Mouse (Mus musculus) kidney, adult 11 months (tissue): Measurements from ENCODE around the gene Dscaml1.
A peak's percentile ranks its signal among the peaks of the same experiment; 100 is the strongest.

Source experiments
- DNase-seq: peaks from one replicate; pipeline ENCODE4 v3.0.0; 2022

The Dscaml1 gene

DNA sequence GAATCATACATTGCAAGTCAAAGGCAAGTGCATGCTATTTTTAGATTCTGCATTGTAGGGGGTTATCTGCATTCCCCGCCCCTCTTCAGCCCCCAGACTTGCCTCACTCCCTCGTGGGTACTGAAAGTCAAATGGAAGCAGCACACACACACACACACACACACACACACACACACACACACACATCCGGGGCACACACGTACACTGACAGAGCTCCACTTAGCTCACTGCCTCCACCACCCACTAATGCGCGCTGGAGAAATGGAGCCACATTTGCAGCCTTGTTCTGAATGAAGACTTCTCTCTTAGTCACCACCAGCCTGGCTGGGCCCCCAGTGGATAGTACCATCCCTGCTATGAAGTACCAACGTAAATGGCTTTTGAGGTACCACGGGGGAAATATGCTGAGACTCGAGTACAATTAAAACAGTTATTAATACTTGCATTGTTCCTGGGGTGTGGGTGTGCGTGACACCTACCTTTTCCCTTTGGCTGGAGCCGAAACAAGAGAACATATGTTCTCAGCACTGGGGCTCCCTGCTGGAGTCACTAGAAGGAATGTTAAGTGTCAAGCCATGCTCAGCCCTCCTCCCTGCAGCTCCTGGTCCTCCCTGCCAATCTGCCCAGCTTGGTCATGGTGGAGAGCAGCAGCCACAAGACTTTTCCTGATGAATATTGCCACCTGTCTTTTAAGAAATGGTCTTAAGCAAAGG is 91.7 kb downstream of the Dscaml1 start:
- DNase-seq, result no peak

DNA sequence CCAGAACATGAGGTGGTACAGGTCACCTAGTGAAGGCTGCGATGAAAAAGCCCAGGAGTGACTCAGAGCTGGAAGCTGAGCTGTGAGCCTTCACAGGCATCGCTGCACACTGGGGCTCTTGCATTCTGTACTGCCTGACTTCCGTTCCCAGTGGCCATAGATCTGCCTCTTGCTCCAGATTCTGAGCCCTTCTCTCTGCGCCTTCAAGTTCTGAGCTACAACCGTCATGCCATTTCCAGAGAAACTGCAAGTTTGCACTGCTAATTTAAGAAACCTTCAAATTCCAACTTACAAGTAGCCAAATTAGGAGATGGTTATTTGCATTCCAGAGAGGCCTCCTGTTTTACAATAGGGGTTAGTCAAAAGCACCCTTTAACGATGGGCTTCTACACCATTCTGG is 93.4 kb downstream of the Dscaml1 start:
- DNase-seq, result no peak

DNA sequence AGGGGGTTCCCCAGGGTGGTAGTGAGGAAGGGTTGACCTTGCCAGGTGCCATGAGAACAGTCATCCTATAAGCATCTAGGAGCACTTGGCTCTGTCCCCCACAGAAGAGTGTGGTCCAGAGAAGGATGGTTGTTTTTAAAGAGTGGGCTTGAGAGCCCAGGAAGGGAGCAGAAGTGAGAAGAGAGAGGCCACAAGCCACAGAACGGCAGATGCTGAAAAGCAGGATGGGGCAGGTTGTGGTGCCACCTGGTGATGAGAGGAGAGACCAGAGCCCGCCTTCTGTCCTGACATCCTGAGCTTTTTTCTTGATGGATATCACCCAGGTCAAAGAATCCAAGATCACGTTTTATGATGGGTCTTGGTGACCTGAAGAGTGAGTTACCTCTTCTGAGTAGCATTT is 96.4 kb downstream of the Dscaml1 start:
- no peak for DNase-seq

DNA sequence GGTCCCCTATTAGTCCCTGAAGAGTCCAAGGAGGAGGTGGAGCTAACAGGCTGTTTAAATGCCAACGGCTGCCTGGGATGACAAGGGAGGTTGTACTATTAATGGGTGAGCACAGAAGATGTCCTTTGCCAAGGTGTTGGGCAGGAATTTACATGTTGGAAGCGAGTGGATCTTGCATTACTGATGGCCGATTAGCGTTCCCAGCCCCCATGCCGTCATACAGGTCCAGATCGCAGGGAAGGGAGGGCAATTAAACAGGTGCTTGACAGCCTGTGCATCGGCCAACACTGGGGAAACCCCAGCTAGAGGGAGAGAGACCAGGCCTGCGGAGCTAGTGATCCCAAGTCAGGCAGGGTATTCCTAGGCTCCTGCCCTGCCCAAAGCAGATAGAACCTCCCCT is 98.1 kb downstream of the Dscaml1 start:
- DNase-seq, result no peak

DNA sequence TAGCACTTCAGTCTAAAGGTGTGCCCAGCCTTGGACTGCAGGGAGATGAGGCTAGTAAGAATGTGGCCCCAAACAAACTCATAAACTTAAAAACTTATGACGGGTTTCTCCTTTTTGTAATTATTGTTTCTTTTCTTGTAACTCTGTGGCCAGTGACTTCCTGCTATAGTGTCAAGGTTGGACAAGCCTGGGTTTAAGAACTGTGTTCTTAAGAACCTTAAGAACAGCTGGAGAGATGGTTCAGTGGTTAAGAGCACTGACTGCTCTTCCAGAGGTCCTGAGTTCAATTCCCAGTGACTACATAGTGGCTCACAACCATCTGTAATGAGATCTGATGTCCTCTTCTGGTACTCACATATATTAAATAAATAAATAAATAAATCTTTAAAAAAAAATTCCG is 106.8 kb downstream of the Dscaml1 start:
- no peak for DNase-seq

DNA sequence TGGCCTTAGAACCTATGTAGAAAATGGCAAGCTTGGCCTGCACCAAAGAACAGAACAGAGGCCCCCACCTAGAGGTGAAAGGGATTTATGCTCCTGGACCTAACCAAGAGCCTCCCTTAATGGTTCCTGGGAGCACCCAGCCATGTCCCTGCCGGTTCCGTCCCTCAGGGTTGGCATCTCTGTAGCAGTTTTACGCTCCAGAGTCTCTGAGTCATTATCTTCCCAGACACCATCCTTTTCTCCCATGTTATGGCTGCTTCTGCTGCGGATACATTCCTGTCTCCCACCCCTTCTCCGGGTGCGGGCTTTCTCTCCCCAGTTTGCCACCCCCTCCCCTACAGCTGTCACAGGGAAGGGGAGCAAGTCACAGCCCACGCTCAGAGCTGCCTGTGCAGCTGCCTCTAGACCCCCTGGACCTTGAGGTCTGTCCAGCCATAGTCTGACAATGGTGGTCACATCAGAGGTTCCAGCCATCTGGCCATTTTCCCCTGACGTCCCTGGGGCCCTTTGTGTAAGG is 108.1 kb downstream of the Dscaml1 start:
- DNase-seq, result no peak

DNA sequence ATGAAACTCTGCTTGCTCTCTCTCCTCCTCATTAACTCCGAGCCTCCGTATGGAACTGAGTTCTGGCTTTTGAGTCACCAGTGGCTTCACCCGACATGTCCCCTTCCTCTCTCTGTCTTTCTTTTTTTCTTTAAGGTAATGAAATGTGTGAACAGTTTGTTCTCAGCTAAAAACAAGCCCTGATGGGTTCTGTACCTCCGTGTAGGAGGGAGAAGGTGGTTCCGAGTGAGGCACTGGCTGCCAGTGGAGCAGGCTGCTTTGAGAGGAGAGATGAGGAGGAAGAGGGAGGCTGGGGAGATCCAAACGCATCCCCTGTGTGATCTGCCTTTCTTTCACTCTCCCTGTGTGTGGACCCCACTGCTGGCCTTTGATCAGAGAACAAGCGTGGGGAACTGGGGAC is 111.2 kb downstream of the Dscaml1 start:
- DNase-seq, result no peak

DNA sequence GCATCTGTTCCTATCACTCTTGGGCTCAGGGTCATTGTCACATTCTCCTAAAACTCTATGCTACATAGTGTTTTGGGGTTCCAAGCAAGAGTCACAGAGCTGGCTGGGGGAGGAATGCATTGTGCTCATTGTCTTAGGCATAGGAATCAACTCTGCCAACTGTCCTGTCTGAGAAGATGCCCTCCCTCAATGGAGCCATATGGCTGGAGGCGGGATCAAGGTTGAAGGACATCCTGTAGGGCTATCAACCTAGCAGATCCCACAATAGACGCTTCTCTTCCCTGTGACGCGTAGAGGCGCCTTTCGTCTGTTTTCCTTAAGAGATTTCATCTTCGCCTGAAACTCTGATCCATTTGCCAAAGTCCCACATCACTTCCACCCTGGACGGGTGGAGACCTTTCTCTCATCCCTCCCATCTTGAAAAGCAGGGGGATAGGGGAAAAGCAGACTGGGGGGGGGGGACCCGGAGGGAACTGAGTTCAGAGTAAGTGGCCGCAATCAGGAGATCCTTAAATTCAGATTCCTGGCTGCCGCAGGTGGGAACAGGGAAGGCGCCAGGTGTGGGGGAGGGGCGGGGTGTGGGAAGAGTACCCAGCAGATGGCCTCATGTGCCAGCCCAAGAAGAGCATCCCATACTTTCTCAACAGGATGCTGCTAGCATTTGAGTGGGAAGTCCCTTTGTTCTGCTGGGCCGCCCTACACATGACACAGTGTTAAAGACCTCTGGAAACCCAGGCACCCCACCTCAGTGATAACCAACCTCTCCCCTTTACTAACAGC is 113.0 kb downstream of the Dscaml1 start:
- no peak for DNase-seq

DNA sequence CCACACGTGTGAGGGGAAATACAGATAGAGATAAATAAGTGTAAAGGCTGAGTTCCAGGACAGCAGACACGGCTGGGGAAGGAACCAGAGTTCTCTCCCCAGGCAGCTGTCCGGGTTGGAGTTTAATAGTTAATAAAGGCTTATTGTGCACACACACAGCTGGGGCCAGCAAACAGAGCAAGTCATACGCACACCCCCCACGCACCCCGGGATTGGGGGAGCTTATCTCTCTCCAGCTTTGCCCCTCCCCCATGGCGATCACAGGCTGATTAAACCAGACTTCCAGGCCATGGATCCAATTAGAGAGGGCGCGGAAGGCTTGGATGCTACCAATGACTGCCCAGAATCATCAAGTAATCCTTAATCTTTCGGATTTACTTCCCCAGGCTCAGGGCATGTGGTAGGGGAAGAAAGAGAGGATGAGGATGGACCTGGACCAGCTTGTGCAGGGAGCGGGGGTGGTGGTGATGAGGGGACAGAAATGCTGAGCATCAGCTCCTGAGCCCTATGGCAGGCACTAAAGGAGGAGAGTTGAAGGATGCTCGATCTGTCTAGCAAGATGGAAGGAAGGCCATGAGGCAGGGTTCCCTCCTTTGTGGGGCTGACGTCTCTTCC is 119.7 kb downstream of the Dscaml1 start:
- no peak for DNase-seq

DNA sequence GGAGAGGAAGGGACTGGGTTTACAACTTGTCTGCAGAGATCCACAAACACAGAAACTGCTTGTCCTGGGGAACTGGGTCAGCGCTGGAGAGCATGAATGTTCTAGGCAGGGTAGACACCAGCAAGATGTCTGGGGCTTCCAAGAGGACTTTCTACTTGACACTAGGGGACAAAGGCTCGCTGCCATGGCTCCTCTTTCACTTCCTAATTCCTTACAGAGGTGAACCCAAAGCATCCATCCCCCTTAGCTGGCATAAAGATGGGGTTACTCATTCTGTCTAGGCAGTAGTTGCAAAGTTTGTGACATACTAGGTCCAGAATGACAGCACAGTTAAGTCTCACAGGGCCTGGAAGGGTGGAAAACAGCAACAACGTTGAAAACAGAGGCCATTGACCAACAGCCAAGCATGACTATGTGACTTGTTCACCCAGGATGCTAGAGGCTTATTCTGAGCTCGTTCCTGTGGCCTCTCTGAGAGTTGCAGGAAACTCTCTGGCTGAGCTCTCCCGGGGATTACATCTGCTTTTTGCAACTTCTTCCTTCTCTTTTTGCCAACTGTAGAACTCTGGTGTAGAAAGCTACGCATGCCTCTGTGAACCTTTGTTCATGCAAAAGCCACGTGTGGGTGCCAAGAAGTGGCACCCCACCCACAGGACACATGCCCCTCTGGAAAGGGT is 120.6 kb downstream of the Dscaml1 start:
- DNase-seq, result no peak

DNA sequence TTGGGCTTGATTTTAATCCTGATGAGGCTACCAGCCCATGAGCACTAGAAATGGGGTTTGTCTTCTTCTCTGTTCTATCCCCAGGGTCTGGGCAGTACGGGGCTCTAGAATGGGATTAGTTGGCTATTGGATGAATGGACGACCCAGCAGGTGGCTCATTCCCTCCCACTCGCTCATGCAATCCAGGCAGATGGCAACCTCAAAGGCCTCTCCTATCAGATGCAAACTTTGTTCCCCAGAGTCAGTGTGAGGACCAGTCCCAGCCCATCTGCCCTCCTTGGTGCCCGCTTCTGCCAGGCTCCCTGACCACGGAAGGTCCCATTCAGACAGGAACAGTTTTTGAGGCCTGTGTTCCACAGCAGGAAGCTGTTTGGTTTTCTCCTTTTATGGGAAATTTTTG is 123.4 kb downstream of the Dscaml1 start:
- DNase-seq, result no peak

DNA sequence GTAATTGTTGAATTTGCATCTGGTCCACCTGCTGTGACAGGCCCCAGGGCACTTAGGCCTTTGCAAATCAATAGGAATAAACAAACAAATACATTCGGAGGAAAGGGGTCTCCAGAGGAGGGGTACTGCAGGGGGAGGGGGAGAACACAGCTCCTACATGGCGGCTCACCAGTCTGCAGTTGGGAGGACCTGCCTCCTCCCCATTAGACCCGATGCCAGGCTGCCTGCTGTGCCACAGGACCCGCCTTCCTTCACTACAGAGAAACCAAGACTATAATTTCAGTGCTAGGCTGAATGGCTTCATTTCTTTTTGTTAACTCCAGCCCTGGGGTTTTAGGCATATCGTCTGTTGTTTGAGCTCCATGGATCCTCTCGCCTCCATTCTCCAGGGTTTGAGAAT is 123.8 kb downstream of the Dscaml1 start:
- no peak for DNase-seq

DNA sequence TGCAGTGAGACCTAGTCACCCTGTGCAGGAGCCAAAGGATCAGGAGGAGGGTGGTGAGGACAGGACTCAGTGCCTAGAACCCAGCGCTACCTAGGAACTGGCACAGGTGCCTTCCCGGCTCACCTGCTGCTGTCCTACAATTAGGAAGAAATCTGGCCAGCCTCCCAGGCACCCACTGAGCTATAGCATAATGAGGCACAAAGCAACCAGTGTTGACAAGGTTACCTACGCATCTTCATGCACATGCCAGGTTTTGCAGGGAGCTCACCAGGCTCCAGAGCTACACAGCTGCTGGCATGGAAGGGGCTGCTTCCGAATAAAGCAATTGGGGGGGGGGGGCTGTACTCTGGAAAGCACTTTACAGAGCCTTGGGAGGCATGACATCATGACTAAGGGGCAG is 124.2 kb downstream of the Dscaml1 start:
- no peak for DNase-seq

DNA sequence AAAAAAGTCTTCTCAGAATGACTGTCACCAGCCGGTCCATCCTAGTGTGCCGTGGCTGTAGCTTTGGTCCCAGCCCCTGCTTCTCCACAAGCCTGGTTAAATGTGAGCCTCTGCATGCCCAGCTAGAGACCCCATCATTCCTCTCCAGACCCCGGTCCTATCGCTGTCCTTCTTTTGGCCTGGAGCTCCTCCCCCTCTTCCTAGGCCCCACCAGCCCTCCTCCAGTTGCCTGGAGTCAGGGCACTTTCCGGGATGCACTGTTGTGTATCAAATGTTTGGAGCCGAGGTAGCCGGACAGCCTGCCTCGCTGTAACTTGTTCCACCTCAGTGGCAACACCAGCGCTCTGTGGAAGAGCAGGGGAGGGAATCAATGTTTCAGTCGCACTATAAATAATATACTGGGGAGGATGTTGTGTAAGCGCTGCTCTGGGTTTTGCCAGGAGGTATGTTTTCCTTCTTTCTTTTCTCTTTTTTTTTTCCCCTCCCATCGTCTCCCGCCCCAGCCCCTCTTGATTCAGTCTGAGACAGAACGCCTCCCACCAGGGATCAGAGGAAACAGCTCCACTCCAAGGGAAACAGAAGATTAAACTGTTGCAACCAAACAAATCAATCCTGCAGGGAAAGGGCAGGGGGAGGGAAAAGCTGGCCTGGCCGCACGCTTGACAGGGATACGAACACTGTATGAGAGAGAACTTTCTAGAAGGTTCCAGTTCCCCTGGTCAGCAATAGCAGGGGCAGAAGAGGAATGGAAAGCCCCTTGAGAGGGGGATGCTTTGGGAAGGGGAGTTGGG is 128.8 kb downstream of the Dscaml1 start:
- DNase-seq, result peak; percentile 2

DNA sequence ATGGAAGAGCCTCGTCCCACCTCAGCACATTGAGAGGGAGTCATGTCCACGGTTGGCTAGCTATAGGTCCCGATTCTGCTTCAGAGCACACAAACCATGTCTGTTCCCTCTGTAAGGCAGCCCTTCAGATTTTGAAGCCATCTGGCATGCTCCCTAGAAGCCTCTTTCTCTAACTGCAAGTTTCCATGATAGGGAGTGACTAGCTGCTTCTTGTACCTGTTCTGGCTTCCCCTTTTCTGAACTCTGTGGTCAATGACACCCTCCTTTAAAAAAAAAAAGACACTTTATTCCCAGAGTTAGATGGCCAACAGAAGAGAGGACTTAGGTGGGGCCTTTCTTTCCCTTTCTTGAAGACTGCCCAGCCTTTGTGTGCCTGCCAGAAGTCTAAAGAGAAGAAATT is 130.5 kb downstream of the Dscaml1 start:
- no peak for DNase-seq

DNA sequence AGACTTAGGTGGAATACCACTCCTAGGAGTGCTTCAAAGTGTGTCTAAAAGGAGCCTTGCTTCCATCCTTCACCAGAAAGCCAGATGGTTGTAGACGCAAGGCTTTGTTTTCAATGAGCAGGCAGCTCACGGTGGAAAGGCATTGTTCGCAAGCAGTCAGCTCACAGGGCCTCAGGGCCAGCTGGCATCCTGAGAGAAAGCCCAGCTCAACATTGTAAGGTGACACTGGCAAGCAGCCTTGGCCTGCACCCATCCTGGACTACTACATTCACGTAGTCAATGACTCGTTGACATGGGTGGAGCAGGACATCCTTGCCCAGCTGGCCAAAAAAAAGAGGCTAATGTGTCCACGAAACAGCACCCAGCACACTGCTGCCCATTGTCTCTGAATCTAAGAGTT is 134.6 kb downstream of the Dscaml1 start:
- no peak for DNase-seq

DNA sequence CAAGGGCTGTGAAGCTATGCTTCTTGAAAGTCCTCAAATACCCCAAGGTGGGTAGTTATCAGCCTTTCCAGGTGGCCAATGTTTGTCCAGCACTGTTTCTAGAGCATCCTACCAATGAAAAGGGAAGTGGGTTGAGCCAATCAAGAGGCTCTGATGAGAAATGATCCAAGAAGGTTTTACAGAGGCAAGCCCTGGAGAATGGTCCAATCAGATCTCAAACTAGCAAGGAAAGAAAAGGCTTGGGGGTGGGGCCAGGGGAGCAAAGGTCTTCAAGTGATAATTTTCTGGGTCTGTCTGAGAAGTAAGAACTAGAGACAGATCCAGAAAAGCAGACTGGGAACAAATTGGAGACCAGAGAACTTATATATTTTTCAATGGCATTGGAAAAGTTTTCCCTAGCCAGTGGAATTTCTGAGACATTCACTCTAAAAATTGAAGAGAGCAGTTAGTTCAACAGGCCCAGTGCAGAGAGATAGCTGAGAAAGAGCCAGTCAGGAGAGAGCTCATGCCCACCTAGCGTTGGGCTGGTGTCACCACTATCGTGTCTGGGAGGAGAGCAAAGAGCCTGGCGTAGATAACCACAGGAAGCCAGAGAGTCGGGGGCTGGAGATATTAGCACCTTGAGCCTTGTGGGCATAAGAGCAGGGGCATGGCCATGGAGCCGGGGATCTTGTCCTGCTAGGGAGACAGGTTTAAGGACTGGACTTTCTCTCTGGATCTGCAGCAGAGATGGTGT is 140.6 kb downstream of the Dscaml1 start:
- no peak for DNase-seq

DNA sequence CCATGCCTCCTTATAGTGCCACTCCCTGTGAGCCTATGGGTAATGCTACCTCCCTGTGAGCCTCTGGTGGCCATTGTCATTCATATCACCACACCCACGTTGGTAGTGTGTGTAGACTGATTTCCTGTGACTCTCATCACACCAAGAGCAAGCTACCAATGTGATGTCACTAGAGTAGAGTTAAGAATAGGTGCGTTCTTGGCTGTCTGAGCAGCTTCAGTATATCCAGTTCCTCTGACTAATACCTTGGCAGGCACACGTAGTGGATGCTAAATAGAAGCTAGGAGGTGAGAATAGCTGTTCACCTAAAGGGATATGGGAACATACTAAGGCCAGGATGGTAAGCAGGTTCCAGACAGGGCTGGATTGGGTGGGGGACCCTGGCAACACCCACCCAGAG is 143.3 kb downstream of the Dscaml1 start:
- no peak for DNase-seq

DNA sequence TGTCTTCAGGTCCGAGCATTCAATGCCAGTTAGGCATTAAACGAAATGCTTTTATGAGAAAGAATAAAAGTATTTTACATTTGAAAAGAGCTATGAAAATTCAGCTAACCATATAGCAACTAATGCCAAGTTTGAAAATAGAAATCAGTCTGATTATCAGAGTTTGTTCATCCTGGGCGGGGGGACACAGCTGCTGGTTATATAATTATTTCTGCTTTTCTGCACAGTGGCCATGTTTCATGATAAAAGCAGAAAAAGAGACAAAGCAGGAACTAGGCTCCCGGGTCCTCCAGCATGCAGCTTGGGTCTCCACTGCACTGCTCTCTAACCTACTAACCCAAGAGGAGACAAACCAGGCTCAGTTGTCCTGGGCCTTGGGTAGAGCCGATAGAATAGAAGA is 143.9 kb downstream of the Dscaml1 start:
- DNase-seq, result no peak

DNA sequence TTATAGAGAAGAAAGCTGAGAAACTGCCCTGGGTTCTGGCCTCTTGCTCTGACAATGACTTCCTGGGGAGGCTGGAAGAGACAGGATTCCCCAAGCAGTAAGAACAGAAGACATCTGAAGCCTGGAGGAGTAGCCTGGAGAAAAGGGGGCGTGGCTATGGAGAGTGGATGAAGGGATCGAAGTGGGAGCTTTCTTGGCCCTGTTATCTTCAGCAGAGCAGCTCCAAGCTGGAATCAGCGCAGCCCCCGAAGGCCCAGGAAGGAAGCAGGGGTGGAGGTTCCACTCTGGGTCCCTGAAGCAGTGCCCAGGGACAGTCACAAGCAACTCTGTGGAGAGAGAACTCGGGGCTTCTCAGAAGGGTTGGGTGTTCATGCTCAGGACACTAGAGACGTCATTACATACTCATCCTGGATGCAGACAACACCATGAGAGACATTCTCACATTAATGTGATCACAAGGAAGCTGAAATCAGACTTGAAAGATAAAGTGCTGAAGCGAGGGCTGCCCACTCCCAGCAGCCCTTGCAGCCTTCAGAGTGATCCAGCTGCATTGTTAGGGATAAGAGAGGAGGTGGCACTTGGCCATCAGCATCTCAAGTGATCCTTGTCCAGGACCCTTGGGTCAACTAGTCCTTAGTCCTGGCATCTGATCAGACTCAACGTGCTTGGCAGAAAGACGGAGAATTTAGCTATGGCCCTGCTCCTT is 146.5 kb downstream of the Dscaml1 start:
- DNase-seq, result no peak

DNA sequence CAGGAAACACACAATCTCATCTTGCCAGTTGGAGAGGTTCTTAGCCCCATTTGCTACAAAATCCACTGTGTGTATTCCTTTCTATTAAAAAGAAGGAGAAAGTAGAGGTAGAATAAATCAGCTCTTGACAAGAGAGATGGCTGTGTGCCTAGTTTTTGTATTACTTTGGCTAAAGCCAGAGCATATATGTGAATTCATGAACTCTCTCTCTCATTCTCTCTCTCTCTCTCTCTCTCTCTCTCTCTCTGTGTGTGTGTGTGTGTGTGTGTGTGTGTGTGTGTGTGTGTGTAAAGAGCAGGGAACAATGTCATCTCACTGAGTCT is 147.0 kb downstream of the Dscaml1 start:
- no peak for DNase-seq
